Mouse (Mus musculus) lung, postnatal 10 days (tissue): ENCODE results near the gene Esp1.
"Not testable (repeated sequence)": the region's sequence is repeated elsewhere in the genome, so short reads cannot be mapped to it uniquely, and the experiment has no call there.

ENCODE experiments used
- DNase-seq: peaks from one replicate; pipeline ENCODE4 v3.0.0; 2021

Esp1 gene

DNA sequence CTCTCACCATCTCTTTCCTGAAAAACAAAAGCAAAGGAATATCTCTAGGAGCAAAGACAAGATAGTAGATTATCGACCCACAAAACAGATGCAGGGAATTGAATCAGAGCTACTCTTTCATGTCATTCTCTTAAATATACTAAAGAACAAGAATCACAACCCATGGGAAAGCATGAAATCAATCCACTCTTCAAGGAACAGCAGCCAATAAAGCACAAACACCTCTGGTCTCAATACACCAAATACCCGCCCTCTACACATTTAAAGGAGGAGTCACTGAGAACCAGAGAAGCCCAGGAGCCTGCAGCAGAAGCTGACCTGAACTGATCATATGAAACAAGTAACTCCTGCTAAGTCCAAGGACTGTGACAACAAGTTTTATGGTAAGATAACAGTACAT lies at the start of gene Esp1:
Esp1 (plus strand) TSS at position 301 of the 400 bp plus-strand sequence.
- DNase-seq = no peak

DNA sequence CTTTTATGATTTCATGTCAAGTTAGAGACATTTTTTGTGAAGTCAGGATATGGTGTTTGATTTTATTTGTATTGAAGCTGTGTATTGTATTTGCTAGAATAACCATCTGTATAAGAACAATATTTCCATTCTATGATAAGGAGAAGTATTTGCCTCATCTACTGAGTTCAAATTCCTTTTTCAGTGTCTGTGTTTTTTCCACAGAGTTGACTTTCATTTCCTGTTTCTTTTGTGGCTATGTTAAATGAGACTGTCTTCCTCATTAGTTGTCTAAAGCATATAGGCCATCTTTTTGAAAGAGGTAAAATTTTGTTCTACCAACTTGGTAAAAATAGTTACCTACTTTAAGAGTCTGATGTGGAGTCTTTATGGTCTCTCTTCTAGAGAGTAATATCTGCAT lies 10.6 kb upstream of the Esp1 start:
- DNase-seq = no peak

DNA sequence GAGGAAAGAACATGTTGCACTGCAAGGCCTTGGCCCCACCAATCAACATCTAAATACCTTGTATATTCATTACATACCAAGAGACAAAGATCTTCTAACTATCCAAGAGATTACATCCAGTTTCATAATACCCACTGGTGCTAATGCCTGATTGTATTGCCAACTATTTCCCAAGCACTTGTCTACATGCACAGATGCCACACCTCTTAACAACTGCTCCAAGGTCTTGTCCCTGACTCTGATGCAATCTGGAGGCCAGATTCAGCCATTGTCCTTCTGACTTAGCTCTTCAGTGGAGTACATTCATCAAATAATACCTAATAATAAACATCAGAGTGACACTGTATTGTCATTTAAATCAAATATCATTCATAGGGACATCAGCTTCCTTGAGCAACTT lies 9.9 kb upstream of the Esp1 start:
- DNase-seq = not testable (repeated sequence)

DNA sequence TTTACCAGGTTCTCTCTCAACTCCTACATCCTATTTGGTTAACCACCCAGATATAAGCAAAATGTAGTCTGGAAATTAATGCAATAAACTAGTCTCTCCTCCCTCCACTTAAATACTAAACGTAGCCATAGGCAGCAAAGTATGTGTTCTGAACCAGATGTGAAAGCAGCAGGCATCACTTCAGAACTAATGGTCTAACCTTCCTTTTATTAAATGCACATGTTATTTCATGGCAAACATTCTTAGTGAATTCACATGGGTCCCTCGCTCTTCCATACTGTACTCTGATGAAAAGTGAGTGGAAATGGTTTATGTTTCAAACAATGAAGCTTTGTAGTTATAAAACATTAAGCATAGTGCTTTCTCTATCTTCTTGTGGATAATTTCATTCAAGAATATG lies 4.4 kb downstream of the Esp1 start:
- no peak for DNase-seq

DNA sequence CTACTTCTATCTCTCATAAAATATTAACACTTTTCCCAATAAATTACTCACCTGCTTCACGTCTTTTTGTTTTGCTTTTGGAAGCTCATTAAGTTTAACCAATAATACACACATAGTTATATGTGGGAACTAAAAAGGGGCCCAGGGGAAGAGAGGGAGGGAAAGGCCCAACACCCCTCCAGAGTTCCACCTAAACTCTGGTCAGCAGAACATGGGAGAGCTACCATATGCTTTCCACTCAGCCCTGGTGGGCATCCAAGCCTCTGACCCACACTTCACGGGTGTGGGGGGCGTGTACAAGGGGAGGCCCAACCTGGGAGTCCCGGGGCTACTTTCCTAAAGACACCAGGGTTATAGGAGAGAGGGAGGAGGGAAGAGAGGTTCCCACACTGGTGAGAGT lies 4.8 kb downstream of the Esp1 start:
- DNase-seq = no peak

DNA sequence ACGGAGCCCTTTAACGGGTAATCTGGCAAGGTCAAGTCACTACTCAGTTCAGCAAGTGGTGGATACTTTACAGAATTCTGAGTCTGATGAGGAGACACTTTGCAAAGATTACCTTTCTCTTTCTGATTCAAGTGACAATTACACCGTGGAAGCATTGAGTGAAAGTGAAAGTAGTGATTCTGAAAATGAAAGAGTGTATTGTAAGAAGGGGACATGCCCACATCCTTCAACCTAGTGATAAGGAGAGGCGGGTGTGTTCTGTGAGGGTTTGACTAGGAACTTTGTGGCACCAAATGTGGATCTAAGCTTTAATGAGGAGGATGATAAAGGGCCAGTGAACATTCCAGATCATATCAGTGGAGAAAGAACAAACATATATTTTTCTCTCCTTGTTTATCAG lies 36.7 kb downstream of the Esp1 start:
- DNase-seq = no peak

DNA sequence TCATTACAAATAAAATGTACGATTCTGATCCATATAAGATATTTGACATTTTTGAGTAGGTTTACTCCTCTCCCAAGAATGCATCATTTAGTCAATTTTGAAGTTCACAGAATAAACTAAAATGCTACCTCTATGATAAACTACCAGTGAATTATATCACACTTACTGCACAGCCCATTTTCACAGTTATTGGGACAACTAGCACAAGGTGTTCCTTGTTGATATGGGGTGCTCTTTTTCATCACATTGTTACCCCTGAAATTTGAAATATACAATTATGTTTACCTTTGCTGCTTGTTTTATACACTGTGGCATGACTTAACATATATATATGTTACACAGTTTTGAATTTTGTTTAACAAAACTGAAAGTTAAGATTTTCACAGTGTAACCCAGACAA lies 40.2 kb downstream of the Esp1 start:
- DNase-seq = no peak
